Mouse (Mus musculus): Measurements from ENCODE around the gene Cmtm5. TPM values are rescaled to one million over a fixed set of nuclear protein-coding genes. Genes with fewer than 3 reads are reported as not detected.
A peak's percentile ranks its signal among the peaks of the same experiment; 100 is the strongest.

Gene Cmtm5
- polyA plus RNA-seq, 1 experiment from 2014 or later: 15.8 TPM

GRCm38 (mm10) chr14:54913343-54913742 is 22.7 kb upstream of the Cmtm5 start:
- peak; percentile 25 for ATAC-seq (ENCODE audit: low FRiP score)
- Histone ChIP-seq H3K27me3 (replicated peaks) (no peaks in the 10 kb centered on the region), H3K27ac (replicated peaks) (peak overlapping the region; percentile 94)

GRCm38 (mm10) chr14:54920076-54920685 is 15.9 kb upstream of the Cmtm5 start:
- ATAC-seq (ENCODE audit: low FRiP score): no peak
- no peak overlapping the region for H3K9ac ChIP-seq (replicated peaks)
- no peak overlapping the region for H3K27ac ChIP-seq (replicated peaks)
- no peak overlapping the region for H3K4me3 ChIP-seq (replicated peaks)
- peaks cover 20% of the 10 kb centered on the region for H3K4me1 ChIP-seq
- no peak overlapping the region for H3K4me2 ChIP-seq
- WGBS: 94% methylated on average over 16 of the region's 16 CpGs
- no peaks in the 10 kb centered on the region; the same call in 1 of the 2 replicates for H3K9me3 ChIP-seq (replicated peaks)
- peaks cover 28% of the 10 kb centered on the region for H3K36me3 ChIP-seq
- H3K27me3 ChIP-seq (replicated peaks): no peaks in the 10 kb centered on the region

More at GRCm38 (mm10) chr14:54913343-54913742, 22.7 kb upstream of the Cmtm5 start:
- H3K4me3 ChIP-seq (replicated peaks): peak overlapping the region; percentile 91
- WGBS: 13% methylated on average over 10 of the region's 10 CpGs
- peak overlapping the region; percentile 100 for H3K9ac ChIP-seq (replicated peaks)
- H3K4me2 ChIP-seq: peak overlapping the region; percentile 93
- peaks cover 12% of the 10 kb centered on the region for H3K36me3 ChIP-seq
- H3K9me3 ChIP-seq (replicated peaks): no peaks in the 10 kb centered on the region
- H3K4me1 ChIP-seq: peaks cover 45% of the 10 kb centered on the region

- H3K9me3 ChIP-seq (replicated peaks): no peaks in the 10 kb centered on the region; the same call in 1 of the 2 replicates
- peak overlapping the region; percentile 68 for H3K9ac ChIP-seq (replicated peaks)
- peaks cover 9% of the 10 kb centered on the region; the same call in 1 of the 2 replicates for H3K36me3 ChIP-seq
- peaks cover 45% of the 10 kb centered on the region for H3K4me1 ChIP-seq
- 0 out of 2 replicates have a peak, but pooled peaks cover 3% of the 10 kb centered on the region for H3K27me3 ChIP-seq (replicated peaks)
- H3K4me2 ChIP-seq: peak overlapping the region; percentile 97
- H3K4me3 ChIP-seq (replicated peaks): peak overlapping the region; percentile 52
- 13% methylated on average over 7 of the region's 7 CpGs for WGBS
- peak; percentile 38 for ATAC-seq (ENCODE audit: low FRiP score)
- peak overlapping the region; percentile 88 for H3K27ac ChIP-seq (replicated peaks)
These were observed 11.3 kb upstream of the Cmtm5 start for GRCm38 (mm10) chr14:54924641-54925348.

- ATAC-seq (ENCODE audit: low FRiP score): peak; percentile 45
- peak within 1 kb of the TSS; percentile 88 for H3K27ac ChIP-seq (replicated peaks)
- peak within 1 kb of the TSS; percentile 97 for H3K4me2 ChIP-seq
- H3K27me3 ChIP-seq (replicated peaks): 0 out of 2 replicates have a peak, but pooled peaks cover 3% of the 10 kb centered on the region
- no peaks in the 10 kb centered on the region; the same call in 1 of the 2 replicates for H3K9me3 ChIP-seq (replicated peaks)
- peaks cover 49% of the 10 kb centered on the region for H3K4me1 ChIP-seq
- peak within 1 kb of the TSS; percentile 68 for H3K9ac ChIP-seq (replicated peaks)
- under 1% methylated on average over 57 of the region's 57 CpGs for WGBS
- H3K4me3 ChIP-seq (replicated peaks): peak within 1 kb of the TSS; percentile 52
- H3K36me3 ChIP-seq: peaks cover 6% of the 10 kb centered on the region; the same call in 1 of the 2 replicates
These were observed 10.4 kb upstream of the Cmtm5 start, which contains the start of gene Efs for GRCm38 (mm10) chr14:54925349-54926342. TSS of gene Efs (minus strand) at chr14:54926126.

- WGBS: under 1% methylated on average over 46 of the region's 58 CpGs
- Histone ChIP-seq H3K4me2 (peak overlapping the region; percentile 97), H3K27ac (replicated peaks) (peak overlapping the region; percentile 88), H3K4me1 (peaks cover 49% of the 10 kb centered on the region), H3K4me3 (replicated peaks) (peak overlapping the region; percentile 52), H3K9me3 (replicated peaks) (no peaks in the 10 kb centered on the region; the same call in 1 of the 2 replicates), H3K36me3 (no peaks in the 10 kb centered on the region), H3K27me3 (replicated peaks) (0 out of 2 replicates have a peak, but pooled peaks cover 3% of the 10 kb centered on the region), H3K9ac (replicated peaks) (peak overlapping the region; percentile 68)
- ATAC-seq (ENCODE audit: low FRiP score): peak; percentile 71
These were observed 9.5 kb upstream of the Cmtm5 start for GRCm38 (mm10) chr14:54926401-54927158.

GRCm38 (mm10) chr14:54927296-54927695 is 8.8 kb upstream of the Cmtm5 start:
- no peak for ATAC-seq (ENCODE audit: low FRiP score)
- 13% methylated on average over 7 of the region's 7 CpGs for WGBS
- Histone ChIP-seq H3K36me3 (no peaks in the 10 kb centered on the region), H3K4me2 (peak overlapping the region; percentile 97), H3K4me3 (replicated peaks) (peak overlapping the region; percentile 52), H3K27me3 (replicated peaks) (0 out of 2 replicates have a peak, but pooled peaks cover 3% of the 10 kb centered on the region), H3K4me1 (peaks cover 49% of the 10 kb centered on the region), H3K9ac (replicated peaks) (peak overlapping the region; percentile 68; the same call in 1 of the 2 replicates), H3K9me3 (replicated peaks) (no peaks in the 10 kb centered on the region), H3K27ac (replicated peaks) (peak overlapping the region; percentile 88)

- 82% methylated on average over 5 of the region's 5 CpGs for WGBS
These were observed 6.3 kb upstream of the Cmtm5 start for GRCm38 (mm10) chr14:54929801-54930200.

GRCm38 (mm10) chr14:54930431-54930830 is 5.6 kb upstream of the Cmtm5 start:
- Histone ChIP-seq H3K4me2 (no peak overlapping the region), H3K9me3 (replicated peaks) (no peaks in the 10 kb centered on the region), H3K4me3 (replicated peaks) (no peak overlapping the region), H3K4me1 (peaks cover 32% of the 10 kb centered on the region), H3K27ac (replicated peaks) (no peak overlapping the region), H3K9ac (replicated peaks) (no peak overlapping the region), H3K36me3 (no peaks in the 10 kb centered on the region), H3K27me3 (replicated peaks) (0 out of 2 replicates have a peak, but pooled peaks cover 3% of the 10 kb centered on the region)
- WGBS: 7% methylated on average over 2 of the region's 2 CpGs
- ATAC-seq (ENCODE audit: low FRiP score): no peak

More at GRCm38 (mm10) chr14:54929801-54930200, 6.3 kb upstream of the Cmtm5 start:
- Histone ChIP-seq H3K27me3 (replicated peaks) (0 out of 2 replicates have a peak, but pooled peaks cover 3% of the 10 kb centered on the region), H3K4me3 (replicated peaks) (no peak overlapping the region), H3K36me3 (no peaks in the 10 kb centered on the region), H3K9ac (replicated peaks) (no peak overlapping the region), H3K4me1 (peaks cover 38% of the 10 kb centered on the region), H3K27ac (replicated peaks) (no peak overlapping the region), H3K4me2 (no peak overlapping the region), H3K9me3 (replicated peaks) (no peaks in the 10 kb centered on the region)
- no peak for ATAC-seq (ENCODE audit: low FRiP score)

- Histone ChIP-seq H3K4me1 (peaks cover 19% of the 10 kb centered on the region), H3K4me3 (replicated peaks) (no peak within 1 kb of the TSS), H3K36me3 (no peaks in the 10 kb centered on the region), H3K9me3 (replicated peaks) (no peaks in the 10 kb centered on the region), H3K4me2 (no peak within 1 kb of the TSS), H3K27ac (replicated peaks) (no peak within 1 kb of the TSS), H3K9ac (replicated peaks) (no peak within 1 kb of the TSS), H3K27me3 (replicated peaks) (0 out of 2 replicates have a peak, but pooled peaks cover 1% of the 10 kb centered on the region)
- 20% methylated on average over 6 of the region's 6 CpGs for WGBS
- ATAC-seq (ENCODE audit: low FRiP score): no peak
These were observed 3.4 kb upstream of the Cmtm5 start, which contains the start of gene Il25 for GRCm38 (mm10) chr14:54932645-54933150. TSS of gene Il25 (plus strand) at chr14:54932695.

GRCm38 (mm10) chr14:54936831-54937160 is 735 bp downstream of the Cmtm5 start:
- WGBS: 57% methylated on average over 6 of the region's 6 CpGs

More at GRCm38 (mm10) chr14:54936831-54937160, 735 bp downstream of the Cmtm5 start:
- H3K4me2 ChIP-seq: peak overlapping the region; percentile 39
- no peak for ATAC-seq (ENCODE audit: low FRiP score)
- no peaks in the 10 kb centered on the region for H3K36me3 ChIP-seq
- peak overlapping the region; percentile 49 for H3K27ac ChIP-seq (replicated peaks)
- H3K9me3 ChIP-seq (replicated peaks): no peaks in the 10 kb centered on the region
- peaks cover 15% of the 10 kb centered on the region for H3K4me1 ChIP-seq
- no peak overlapping the region for H3K4me3 ChIP-seq (replicated peaks)
- peak overlapping the region; percentile 10; the same call in 1 of the 2 replicates for H3K9ac ChIP-seq (replicated peaks)
- H3K27me3 ChIP-seq (replicated peaks): no peaks in the 10 kb centered on the region

Data from neural tube, embryonic 15.5 days (tissue).